Mouse (Mus musculus): Measurements from ENCODE around the gene Actl6b.
A peak's percentile ranks its signal among the peaks of the same experiment; 100 is the strongest.

The Actl6b gene

DNA sequence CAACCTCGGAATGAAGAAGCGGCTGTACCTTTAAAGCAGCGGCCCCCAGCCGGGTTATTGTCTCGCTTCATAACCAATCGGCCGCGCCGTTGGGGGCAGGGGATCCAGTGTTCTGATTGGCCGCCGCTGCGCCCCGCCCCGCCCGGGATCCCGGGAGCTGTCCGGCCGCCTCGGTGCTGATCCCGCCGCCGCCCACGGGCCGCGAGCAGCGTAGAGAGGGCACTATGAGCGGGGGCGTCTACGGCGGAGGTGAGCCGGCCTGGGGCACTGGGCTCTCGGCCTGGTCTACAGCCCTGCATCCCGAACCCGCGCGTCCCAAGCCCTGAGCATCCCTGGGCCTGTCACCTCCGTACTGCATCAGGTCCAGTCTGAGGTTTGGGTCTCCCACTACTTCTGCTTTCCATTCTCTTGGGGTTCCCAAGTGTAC is at the start of gene Actl6b:
TSS of gene Actl6b (plus strand) at position 107 of the 427 bp plus-strand sequence.
- peak; percentile 93 for DNase-seq

DNA sequence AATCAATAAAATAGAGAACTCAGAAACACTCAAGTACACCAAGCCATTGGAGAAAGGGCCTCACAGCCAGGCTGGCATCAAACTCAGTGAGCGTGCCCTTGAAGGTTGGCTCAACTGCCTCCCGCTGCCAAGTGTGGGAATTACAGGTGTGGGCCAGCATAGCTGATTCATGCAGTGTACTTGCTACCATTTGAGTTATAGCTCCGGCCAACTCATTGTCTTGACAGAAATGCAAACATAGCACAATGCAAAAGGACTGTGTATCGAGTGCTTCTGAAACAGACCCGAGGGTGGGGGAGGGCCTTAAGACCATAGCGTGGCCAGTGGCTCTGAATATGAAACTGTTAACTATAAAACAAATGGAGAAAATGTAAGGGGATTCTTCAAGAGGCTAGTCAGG is 49.3 kb upstream of the Actl6b start:
- no peak for DNase-seq

DNA sequence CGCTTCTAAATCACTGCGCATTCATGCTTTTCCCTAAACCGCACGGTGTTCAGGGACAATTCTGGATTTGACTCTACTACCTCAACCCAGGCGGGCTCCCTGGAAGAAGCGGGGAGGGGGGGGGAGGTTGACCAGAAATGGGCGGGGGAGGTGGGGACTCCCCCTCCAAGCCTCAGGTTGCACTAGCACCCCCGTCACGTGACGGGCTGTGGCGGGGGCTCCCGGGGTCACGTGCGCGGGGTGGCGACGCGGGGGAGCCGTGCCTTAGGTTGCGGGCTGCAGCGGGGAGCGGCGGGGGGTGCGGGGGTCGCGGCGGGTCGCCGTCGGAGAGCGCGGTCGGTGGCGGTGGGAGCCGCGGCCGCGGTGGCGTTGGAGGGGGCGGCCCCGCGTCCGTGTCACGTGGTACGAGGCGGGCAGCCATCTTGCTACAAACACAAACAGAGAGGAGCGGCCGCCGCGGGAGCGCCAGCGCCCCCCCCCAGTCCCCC is 43.3 kb upstream of the Actl6b start:
- peak; percentile 79 for DNase-seq

DNA sequence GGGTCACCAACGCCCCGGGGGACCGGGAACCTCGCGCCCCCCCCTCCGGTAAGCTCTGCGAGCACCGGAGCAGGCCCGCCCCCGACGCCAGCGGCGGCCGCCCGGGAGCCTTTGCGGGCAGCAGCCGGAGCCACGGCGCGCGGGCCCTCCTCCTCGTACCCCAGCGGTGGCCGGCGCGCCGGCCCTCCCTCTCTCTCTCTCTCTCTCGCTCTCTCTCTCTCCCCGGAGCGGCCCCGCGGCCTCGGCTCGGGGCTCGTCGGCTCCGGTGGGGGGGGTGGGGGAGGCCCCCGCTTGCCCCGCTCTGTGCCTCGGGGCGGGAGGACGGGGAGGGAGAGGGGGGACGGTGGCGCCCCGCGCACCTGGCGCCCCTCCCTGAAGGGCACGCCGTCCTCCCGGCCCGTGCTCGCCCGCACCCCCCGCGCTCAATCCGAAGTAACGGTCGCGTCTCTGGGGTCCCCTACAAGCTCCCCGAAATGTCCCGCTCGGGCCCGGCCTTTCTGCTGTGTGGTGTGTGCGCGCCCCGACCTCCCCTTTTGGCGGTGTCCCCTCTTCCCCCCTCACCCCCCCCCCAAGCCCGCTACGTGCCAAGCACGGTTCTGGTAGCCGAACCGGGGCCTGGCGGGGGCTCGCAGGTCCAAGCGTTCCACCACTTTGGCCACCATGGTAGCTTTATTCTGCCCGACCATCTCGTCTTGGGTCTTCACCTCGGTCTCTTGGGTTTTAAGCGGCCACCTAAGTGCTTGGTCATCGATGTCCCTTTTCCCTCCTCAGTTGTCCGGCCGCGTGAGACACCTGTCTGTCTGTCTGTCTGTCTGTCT is 42.5 kb upstream of the Actl6b start:
- DNase-seq: peak; percentile 46

DNA sequence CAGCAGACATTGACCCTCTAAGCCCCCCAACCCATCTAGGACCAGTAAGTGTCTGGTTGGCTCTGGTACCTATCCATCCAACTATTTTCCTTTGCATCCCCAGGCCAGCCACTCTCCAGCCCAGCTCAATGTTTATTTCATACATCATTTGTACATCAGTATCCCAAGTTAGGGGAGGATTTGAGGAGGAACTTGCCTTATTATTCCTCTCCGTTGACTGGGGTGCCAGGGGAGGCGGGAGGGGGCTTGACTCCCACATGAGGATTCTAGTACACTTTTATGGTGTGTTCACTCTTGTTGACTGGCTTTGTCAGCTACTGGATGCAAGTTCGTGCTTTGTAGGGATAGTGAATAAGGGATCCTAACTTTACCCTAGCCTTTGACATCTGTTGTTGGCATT is 41.6 kb upstream of the Actl6b start:
- DNase-seq: no peak

DNA sequence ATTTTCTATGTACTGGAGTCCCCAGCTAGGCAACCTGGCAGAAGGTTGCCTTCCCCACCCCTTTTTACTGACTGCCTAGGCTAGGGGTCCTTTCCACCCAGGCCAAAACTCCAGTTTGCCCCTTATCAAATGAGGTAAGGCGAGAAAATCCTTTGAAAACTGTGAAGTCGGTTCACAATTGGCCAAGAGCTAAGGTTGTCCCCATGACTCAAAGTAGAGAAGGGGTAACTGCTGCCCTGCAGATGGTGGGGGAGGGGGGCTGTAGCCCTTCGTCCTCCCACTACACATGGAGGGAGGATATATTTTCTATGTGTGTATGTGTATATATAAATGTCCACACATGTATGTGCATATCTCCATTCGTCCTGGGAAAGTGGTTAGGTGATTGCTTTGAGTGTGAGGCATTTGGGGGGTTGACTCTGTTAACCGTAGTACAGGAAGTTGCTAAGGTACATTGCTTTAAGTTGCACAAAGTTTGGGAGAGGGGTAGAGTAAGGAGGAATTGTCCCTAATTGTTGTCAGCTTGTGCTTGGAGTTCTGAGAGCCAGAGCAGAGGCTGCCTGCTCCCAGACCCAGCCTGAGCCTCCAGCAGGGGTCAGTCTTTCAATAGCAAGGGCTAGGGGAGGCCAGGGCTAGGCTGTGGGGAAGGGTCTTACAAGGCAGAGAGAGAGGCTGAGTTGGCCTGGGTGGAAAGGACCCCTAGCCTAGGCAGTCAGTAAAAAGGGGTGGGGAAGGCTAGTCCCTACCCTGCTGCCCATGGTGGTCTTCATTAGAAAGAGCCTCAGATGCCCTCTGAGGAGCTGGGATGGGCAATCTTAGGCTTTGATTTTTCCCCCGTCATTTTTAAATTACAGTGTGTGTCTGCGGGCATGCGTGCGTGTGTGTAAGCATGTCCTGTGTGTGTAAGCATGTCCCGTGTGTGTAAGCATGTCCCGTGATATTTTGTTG is 40.2 kb upstream of the Actl6b start:
- peak; percentile 37 for DNase-seq

DNA sequence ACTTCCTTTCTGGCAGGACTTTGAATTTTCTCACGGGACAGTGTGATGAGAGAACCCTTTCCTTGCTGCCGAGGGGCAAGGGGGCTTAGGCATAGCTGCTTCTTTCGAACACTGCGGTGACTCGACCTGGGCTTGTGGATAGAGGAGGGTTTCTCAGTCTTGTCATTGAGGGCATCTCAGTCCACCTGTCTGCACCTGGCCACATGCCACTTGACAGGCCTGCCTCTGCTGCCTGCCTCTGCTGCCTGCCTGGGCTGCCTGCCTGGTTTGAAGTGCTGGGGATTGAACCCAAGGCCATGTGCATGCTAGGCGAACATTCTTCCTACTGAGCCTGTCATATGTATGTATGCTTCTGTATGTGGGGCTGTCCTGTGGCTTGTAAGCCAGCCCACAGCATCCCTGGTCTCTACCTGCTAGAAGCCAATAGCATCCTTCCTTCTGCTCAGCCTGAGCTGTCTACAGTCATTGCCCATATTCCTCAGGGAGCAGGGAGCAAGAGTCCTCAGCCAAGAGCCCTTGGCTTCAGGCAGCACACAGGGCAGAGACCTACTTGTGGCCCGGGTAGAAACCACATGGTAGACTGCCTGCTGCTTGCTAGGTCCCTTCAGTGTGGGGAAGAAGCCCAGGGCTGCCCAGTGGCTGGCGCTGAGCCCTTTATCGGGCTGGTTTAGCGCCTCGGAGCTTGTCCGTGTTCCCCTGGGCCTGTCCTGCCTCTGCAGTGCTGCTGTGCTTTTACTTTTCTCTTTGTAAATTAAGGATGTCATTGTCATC is 39.2 kb upstream of the Actl6b start:
- DNase-seq: no peak

DNA sequence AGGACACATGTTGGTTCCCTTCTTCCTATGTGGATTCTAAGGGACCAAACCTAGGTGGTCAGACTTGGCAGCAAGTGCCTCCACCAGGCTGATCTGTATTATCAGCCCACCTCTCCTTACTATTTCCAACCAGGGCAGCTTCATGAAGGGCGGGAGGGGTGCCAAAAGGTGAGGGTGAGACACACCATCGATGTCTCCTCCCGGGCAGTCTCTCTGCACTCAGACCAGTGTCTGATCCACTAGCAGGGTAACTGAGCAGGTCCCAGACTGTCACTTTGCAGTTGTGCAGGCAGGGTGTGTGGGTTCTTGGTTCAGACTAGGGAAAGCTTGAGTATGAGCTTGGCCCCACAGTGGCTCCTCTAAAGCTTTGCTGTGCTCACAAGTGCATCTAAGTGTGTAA is 38.5 kb upstream of the Actl6b start:
- no peak for DNase-seq

DNA sequence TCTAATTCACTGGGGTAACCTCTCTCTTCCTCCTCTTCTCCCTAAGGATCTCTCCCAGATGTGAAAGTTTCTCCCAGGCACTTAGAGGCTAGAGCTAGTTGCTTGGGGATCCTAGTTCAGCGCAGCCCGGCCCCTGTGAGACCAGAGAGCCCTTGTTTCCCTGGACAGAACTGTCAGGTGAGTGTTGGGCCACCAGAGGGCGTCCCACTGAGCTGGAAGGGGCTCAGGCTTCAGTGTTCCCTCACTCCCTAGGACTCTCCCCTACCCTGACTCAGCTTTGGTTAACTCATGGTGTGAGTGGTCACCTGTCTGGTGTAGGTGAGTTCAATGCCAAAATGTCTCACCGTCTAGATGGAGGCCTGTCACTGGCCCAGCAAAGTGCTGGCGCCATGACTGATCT is 34.9 kb upstream of the Actl6b start, which contains the start of gene Gigyf1:
TSS of gene Gigyf1 (plus strand) at position 113 of the 400 bp plus-strand sequence.
- peak; percentile 45 for DNase-seq

DNA sequence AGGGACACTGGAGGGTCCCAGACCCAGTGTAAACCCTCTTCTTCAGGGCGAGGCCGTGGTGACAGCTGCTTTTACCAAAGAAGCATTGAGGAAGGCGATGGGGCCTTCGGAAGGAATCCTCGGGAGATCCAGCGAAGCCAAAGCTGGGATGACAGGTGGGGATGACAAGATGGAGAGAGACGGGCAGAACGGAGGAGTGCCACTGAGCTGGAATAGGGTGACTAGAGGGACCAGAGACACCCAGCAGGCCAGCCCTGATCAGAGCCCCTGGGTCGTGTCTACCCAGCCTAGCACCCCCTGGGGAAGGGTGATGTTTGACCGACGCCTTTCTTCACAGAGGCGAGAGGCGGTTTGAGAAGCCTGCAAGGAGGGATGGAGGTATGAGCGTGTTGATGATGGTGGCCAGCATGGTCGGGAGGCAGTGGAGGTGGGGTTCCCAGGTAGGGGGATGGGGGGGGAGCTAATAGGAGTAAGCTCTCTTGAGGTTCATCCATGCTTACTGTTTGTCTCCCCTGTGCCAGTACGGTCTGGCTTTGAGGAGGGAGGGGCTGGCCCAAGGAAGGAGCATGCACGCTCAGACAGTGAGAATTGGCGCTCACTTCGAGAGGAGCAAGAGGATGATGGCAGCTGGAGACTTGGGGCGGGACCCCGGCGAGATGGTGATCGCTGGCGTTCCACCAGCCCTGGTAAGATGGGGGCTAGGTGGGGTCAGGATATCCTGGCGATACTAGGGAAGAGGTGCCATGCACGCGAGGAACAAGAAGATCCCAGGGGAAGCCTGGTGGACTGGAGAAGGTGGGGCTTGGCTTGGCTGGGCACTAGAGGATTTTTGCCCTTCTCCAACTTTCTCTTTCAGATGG is 33.4 kb upstream of the Actl6b start:
- DNase-seq: no peak

DNA sequence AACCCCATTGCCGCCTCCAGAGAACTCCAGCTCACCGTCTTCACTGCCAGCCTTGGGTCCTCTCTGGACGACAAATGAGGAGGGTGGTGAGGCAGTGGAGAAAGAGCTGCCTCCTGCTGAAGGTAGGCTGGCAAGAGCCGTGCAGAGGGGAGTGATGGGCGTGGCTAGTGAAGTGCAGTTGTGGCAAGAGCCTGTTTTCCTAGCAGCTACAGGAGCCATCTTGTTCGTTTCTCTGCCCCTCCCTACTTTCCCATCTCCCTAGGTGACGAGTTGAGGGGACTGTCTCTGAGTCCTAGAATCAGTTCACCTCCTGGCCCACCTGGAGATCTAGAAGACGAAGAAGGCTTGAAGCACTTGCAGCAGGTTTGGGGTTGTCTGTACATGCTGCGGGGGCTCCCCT is 31.5 kb upstream of the Actl6b start:
- no peak for DNase-seq

DNA sequence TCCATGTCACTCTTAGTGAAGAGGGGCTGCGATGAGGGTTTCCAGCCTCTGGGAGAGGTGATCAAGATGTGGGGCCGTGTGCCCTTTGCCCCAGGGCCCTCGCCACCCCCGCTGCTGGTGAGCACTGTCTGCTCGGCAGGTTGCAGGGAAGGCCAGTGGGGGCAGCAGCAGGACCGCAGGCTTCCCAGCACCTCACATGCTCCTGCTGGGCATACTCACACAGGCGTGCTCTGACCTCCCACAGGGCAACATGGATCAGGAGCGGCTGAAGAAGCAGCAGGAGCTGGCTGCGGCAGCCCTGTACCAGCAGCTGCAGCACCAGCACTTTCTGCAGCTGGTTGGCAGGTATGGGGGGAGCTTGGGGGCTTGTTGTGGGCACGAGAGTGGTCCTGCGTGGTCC is 30.6 kb upstream of the Actl6b start:
- no peak for DNase-seq

DNA sequence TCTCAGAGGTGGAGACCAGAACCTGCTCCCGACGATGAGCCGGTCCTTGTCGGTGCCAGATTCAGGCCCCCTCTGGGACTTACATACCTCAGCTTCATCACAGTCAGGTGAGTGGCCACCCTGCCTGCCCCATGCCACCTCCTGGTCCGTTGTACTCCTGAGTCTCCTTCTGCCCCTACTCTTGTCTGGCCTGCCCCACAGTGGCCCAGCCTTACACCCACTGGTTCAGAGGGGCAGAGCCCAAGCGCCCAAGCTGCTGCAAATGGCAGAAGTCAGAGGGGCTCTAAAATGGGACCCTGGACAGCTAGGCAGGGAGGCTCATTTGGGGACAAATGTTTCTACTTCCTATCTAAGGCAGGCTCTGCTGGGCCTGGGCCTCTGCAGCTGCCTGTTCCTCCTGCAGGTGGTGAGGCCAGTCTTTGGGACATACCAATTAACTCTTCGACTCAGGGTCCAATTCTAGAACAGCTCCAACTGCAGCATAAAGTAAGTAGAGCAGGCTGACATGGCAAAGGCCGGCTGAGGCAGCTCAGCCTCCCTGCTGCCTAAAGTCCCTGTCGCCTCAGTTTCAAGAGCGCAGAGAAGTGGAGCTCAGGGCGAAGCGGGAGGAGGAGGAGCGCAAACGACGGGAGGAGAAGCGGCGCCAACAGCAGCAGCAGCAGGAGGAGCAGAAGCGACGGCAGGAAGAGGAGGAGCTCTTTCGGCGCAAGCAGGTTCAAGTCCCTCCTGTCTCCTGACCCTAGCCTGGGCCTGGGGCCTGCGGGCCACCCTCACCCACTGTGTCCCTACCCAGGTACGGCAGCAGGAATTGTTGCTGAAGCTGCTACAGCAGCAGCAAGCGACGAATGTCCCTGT is 29.7 kb upstream of the Actl6b start:
- no peak for DNase-seq

DNA sequence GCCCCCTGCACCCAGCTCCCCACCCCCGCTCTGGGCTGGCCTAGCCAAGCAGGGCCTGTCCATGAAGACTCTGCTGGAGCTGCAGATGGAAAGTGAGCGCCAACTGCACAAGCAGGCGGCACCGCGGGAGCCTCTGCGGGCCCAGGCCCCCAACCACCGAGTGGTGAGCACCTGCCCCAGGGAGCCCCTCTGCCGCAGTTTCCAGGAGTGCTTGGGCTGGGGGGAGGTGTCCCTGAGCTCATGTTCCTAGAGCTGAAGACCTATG is 29.1 kb upstream of the Actl6b start:
- DNase-seq: no peak

DNA sequence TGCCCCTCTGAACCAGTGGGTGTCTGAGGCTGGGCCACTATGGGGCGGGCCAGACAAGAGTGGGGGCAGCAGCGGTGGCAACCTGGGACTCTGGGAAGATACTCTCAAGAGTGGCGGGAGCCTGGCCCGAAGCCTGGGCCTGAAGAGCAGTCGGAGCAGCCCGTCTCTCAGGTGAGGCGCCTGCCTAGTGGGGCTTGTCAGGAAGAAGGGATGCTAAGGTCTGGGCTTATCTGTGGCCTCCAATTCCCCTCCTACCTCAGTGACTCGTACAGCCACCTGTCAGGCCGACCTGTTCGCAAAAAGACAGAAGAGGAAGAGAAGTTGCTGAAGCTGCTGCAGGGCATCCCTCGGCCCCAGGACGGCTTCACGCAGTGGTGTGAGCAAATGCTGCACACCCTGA is 28.6 kb upstream of the Actl6b start:
- no peak for DNase-seq

DNA sequence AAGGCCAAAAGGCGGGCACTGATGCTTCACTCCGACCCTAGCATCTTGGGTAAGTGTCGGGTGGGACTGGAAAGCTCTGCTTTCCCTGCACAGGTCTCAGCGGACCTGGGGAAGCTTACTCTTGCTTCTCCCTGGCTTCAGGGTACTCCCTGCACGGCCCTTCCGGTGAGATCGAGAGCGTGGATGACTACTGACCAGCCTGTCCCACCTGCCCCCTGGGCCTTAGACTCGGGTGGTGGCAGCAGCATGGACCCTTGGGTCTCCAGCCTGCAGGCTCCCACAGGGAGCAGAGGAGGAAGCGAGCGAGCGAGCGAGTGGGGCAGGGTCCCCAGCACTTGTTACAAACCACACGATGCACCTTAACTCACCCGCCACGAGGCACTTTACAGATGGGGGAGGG is 27.8 kb upstream of the Actl6b start:
- no peak for DNase-seq

DNA sequence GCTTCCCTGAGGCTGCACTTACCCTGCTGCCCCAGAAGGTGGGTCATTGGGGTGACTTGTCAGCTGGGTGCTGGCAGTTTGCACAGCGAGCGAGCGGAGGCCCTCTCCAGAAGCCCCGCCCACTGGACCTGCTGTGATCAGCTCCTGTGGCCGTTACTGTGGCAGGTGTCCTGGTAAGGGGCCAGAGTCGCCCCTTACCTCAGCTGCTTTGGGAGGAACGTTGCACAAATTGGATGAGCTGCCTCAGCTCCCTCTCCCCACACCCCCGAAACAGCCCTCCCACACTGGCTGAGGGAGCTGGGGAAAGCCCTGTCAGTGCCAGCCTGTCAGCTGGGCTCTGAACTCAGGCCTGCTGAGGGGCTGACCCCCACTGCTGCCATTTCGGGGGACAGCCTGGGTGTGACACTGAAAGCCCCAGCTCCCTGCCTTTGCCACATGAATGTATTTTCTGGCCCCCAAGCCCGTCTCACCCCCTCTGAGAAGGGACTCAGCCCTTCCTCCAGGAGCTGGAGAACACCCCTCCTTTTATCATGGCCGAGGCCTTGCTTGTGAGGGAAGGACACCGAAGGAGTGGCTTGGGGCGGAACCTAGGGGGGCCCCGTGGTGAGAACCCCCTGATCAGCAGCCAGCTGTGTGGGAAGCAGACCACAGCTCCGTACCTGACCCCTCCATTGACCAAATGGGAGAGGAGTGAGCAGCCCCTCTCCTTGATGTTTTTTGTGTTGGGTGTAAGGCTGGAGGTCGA is 27.0 kb upstream of the Actl6b start:
- DNase-seq: peak; percentile 42

DNA sequence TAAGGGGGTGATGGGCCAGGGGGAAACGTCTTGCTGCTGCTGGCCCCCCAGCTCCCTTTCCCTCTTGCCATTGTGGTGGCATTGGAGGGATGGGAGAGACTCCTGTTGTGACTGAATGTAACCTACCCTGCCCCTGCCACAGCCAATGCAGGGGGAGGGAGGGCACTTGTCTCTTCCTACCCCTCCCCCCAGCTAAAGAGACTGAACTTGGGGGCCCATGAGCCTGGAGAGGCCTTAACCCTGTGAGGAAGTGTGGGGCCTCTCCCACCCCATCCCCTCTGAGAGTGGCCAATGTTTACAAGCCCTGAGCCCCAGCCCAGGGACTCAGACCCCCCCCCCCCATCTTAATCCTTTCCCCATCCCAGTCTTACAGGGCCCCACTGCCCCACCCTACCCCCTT is 25.9 kb upstream of the Actl6b start:
- no peak for DNase-seq

DNA sequence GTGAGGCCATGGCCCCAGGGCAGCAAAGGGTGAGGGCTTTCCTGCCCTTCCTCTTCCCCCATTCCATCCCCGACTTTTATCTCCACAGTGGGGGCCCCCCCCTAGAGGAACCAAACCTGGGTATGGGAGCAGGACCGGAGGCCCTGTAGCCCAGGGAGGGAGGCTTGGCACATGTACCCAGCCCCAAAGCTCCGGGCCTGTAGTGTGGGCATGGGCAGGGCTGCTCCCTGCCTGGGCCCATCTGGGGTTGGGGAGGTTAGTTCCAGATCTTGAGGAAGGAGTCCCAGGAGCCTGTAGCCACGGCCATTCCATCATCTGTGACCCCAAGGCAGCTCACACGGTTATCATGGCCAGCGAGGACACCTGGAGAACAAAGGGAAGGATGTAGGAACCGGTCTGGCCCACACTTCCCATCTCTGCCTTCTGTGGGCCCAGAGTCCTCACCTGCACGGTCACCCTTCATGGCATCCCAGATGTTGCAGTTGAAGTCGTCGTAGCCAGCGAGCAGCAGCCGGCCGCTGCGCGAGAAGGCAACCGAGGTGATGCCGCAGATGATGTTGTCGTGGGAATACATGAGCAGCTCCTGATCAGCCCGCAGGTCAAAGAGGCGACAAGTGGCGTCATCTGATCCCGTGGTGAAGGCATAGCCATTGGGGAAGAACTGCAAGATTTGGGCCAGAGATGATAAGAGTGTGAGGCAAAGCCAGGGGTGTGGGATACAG is 24.9 kb upstream of the Actl6b start:
- no peak for DNase-seq

All from right cerebral cortex, postnatal 14 days (tissue).